Mouse (Mus musculus) right cerebral cortex, postnatal 25 days (tissue): ENCODE measurements around the gene Cep85l.
A peak's percentile ranks its signal among the peaks of the same experiment; 100 is the strongest.

ENCODE experiments used
- DNase-seq: peaks from one replicate; pipeline ENCODE4 v3.0.0; 2022

Gene Cep85l

DNA sequence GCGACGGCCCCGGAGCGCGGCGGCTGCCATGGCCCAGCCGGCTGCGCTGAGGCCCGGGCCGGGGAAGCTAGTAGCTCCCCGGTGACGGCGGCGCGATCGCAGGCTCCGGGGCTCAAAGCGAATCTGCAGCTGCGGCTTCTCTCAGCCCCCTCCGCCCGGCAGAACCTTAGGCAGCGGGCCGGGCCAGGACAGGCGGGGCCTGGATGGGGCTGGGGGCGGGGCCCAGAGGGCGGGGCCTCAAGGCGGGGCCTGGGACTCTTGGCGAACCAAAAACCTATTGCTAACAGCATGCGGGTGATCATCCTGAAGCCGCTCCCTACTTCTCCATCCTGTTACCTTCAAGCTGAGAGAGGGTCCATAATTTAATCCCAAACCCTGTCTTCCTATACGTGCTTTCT, at the start of gene Cep85l:
TSS of gene Cep85l (minus strand) at position 239 of the 398 bp plus-strand sequence.
- DNase-seq: peak; percentile 89

DNA sequence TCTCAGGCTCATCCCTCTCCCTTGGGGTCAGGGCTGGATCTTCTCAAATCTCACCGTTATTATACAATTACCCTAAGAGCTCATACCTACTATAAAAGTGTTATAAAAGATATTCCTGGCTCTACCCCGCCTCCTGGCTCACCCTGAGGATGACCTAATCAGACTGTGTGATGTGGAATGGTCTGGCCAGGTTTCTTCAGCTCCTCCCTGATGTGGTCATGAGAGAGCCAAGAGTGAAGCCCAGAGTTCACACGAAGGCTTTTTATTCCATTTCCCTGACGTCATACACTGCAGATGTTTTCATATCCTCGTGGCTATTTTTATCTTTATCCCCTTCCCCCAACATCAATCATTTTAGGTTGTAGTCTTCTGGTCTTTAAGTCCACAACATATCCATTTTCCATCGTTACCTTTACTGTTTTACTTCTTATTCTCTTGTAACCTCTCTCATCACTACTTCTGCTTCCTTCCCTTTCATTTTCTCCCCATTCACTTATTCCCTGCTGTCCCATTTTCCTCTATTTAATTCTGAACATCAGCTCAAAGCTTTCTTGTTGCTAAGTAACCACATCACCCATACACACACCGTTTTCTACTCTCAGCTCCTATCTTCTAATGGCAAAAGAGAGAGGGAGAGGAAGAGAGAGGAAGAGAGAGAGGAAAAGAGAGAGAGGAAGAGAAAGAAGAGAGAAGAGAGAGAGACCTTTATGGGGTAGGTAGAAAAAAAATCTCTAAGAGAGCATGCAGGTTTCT, 49.1 kb upstream of the Cep85l start:
- no peak for DNase-seq

DNA sequence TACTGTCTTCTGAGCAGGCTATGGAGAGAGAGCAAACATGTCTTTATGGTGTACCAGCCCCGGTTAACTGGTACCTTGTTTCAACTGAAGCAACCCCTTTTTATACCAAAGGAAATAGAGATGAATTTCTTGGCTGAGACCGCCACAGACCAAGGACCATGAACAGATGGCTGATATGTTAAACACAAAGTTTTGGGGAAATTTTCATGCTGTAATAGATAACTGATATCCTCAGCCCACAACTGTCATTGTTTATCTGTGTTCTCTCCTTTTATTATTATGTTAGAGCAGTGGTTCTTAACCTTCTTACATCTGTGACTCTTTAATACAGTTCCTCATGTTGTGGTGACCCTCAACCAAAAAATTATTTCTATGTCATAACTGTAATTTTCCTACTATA, 46.8 kb upstream of the Cep85l start:
- DNase-seq: no peak

DNA sequence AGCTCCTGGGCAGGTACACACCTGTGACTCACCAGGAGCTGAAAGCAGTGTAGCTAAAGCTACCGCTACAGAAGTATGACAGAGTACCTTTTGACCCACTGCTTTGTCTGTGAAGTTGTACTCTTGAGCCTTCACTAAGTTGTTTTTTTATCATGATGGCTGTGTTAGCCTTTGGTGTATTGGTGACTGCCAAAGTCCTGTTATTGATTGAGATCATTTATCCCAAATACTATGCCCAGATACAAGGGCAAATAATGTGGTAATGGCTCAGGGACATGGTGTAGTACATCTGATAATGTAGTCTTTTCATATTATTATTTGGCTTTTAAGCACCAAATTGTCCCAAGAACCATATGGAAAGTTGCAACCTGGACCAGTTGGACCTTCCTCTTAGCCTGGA, 43.3 kb upstream of the Cep85l start:
- no peak for DNase-seq

DNA sequence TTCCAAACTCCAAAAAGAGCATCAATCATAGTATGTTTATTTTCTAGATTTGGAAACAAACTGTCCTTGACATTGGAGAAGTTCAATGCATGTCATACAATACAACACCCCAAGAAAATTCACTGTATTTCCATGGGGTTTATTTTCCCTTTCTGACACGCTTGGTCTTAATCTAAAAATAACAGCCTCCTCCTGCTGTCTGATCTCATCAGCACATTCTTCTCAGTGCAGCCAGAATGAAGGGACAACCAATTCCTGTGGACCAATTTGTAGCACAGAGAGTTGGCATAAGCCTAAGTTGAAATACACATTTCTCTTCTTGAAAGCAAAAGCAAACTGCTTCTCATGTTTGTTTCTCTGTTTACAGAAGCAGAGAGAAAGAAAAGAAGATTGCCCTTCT, 42.5 kb upstream of the Cep85l start:
- DNase-seq: no peak

DNA sequence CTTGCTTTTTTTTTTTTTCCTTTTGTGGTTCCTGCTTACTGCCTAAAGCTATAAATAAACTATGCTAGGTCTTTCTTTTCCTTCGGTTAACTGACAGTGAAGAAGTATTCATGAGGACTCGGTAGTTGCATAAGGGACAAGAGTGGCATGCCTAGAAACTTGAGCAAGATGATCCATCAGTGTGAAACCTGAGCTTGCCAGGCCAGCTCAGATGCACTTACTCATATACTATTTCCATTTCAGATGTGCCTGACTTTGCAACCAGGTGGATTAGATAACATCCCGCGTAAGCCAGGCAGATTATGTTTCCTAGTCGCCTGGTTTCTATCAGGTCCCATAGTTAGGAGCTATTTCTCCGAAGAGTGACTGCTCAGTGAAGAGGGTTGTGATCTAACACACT, 41.9 kb upstream of the Cep85l start:
- DNase-seq: no peak

DNA sequence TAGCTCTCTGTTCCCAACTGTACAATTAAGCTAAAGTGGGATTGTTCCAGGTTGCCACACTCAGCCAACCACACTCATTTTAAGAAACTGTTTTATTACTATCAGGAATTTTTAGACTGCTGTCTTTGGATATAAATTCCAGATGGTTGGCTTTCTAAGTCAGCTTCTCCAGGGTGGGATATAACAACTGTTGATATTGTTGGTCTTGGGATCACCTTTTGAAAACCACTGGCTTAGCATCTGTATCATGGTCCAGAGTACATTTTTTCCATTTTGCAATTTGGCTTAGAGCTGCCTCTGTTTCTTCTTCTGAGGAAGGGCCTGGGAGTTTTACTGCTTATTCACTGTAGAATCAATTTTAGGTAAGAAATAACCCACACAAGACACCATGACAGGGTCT, 40.3 kb upstream of the Cep85l start:
- DNase-seq: no peak

DNA sequence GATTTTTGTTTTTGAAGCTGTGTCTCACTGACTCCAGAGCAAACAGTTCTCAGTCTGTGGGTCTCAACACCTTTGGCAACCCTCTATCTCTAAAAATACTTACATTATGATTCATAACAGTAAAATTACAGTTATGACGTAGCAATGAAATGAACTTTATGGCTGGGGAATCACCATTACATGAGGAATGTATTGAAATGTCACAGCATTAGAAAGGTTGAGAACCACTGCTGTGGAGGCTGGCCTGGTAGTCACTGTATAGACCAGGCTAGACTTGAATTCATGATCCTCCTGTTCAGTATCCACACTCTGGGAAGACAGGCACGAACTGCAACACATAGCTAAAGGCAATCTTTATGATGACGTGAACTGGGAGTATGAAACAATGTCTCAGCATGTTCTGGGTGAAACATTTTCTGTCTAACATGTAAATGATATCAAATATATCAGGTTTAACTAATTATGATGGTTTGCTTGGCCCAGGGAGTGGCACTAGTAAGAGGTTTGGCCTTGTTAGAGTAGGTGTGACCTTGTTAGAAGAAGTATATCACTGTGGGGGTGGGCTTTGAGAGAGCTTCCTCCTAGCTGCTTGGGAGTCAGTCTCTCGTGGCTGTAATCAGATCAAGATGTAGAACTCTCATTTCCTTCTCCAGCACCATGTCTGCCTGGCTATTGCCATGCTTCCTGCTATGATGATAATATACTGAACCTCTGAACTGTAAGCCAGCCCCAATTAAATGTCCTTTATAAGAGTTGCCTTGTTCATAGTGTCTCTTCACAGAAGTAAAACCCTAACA, 39.6 kb upstream of the Cep85l start:
- no peak for DNase-seq

DNA sequence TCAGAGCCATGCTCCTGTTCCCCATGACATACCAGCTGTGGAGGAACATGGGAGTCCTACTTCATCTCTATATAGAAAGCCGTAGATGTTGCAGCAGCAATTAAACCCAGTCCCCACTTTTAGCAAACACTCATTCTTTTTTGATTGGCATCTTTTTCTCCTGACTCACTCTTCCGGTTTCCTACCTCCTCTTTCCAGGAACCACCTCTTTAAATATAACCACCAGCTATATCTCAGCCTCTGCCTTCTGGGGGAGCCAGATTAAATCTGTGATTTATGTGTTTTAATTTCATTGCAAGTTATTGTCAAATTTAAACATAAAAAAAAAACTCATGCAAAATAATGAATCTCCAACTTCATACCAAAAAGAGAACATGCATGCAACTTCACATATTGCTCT, 37.3 kb upstream of the Cep85l start:
- DNase-seq: no peak

DNA sequence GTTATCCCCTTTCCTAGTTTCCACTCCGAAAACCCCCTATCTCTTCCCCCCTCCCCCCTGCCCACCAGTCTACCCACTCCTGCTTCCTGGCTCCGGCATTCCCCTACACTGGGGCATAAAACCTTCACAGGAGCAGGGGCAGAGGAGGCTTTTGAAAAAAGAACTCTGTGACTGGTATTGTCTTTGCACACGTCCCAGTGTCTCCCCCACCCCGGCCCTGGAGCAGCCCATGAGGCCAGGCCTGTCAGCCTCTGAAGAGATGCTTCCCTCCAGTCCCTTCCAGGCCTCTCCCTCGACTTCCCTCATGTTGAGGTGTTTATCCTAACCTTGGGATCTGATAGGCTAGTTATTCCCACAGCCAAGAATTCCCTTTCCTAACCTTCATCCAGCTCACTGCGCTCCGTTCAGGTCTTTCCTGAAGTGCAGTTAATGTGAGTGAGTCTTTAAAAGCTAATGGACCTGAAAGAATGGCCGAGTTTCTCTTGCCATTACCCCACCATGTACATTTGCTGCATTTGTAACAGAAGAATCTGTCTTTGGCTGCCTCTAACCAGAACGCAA, 36.5 kb upstream of the Cep85l start:
- no peak for DNase-seq

DNA sequence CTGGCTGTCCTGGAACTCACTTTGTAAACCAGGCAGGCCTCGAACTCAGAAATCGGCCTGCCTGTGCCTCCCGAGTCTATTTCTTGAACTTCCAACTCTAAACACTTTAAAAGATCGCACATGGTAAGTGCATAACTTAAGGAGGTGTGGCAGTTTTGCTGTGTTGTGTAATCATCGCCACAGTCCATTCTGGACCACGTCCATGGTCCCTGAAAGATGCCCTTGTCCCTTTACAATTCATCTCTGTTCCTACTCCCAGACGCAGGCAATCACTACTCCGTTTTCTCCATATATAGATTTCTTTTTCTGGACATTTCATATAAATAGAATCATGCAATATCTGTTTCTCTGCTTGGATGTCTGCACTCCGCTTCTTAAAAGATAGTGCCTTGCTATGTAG, 35.5 kb upstream of the Cep85l start:
- no peak for DNase-seq

DNA sequence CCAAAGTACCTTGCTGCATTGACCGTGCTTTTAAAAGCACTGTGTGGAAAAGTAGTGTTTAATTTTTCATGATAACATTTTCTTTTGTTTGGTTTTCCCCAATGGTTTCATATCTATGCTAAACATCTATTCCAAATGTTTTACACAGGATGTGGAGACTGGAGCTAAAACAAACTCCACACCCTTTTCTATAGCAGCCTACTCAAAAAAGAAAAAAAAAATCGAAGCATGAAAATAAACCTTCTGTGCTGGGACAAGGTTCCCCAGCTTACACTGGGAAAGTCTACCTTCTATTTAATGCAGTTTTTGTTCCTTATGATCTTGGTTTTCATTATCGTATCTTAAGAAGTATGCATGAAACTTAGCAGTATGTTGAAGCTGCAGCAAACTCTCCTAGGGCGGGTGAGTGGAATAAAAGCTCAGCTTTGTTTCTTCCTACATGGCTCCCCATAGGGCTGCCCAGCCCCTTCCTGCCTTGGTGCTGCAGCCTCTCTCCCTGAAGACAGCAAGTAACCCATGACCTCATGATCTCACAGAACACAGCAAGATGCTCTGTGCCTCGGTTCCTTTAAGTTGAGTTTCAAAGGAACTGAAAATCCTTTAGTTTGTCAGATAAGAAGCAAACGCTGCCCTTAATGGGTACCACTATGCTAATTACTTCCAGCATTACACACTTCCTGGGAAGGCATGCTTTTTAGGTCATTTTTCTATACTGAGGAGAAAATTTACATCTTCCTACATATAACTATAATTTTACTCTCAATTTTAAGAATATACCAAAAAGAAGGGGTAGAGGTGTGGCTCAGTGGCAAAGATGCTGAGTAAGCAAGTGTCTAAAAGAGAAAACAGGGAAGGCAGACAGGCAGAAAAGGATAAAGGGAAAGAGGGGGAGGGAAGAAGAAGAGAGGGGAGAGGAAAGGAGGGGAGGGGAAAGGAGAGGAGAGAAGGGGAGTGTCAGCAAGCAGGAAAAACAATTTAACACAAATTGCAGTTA, 34.6 kb upstream of the Cep85l start:
- no peak for DNase-seq

DNA sequence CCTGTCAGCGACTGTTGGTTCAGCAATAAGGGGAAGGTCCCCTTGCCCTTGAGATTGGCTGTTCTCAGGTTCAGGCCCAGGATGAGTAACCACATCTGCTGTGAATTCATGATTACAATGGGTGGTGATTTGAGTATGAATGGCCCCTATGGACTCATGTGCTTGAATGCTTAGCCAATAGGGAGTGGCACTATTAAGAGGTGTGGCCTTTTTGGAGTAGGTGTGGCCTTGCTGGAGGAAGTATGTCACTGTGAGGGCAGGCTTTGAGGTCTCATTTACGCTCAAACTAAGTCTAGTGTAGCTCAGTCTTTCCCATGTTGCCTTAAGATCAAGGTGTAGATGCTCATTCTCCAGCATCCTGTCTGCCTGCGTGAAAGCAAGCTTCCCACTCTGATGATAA, 33.2 kb upstream of the Cep85l start:
- no peak for DNase-seq

DNA sequence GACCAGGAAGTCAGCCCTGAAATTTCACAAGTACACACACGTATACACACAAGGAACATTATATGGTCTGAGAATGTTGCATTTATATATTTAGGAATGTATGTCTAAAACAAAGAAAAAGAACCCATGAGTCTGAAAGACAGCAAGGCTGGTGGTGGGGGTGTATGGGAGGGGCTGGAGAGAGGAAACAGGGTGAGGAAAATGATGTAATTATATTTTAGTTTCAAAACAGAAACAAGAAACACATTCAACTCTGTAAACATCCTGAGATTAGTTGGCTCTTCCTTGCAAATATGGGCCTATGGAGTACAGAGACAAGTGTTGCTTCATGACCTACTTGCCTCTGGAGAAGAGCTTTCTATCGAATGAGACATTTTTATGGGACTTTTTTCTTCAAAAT, 32.4 kb upstream of the Cep85l start:
- no peak for DNase-seq

DNA sequence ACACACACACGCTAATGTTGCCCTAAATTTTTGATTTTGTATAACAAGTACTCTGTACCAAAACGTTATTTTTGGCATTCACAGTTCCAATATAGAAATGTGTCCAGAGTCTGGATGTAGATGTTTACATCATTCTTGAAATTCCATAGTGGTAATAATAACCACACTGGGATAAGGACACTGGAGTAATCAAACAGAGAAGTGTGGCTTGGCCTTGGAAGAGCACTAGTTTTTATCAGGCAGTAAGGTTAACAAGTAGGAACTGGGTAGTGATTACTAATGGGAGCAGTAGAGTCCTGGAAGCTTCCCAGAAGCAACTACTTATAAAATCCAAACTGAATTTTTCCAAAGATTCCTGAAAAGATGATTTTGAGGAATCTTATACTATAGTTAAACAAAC, 31.1 kb upstream of the Cep85l start:
- no peak for DNase-seq

DNA sequence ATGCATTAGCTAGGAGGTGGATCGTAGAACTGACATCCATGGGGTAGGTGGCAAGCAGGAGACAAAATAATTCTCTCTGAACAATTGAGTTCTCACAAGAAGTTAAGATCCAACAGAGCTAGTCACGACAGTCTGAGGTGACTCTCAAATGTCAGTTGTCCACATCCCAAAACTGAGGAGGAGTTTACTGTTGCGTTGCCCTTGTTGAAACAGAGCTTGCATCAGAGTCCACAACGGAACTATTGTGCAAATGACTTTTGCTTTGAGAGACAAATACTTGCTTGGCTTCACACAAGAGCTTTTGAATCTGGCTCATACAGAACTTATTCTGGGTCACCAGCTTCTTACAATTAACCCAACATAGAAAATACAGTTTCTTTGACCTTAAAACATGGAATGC, 27.7 kb upstream of the Cep85l start:
- DNase-seq: no peak

DNA sequence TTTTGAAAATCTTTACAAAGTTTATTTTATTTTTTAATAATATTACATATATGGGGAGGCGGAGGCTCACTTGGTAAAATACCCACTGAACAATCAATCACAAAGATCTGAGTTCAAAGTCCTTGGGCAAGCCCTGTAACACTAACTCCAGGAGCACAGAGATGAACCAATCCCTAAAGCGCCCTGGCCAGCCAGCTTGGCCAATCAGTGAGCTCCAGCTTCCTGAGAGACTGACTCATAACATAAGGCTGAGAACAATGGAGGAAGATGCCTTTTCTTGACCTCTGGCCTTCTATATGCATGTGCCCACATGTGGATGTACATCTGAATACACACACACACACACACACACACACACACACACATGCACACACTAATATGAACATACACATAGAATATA, 27.1 kb upstream of the Cep85l start:
- no peak for DNase-seq

DNA sequence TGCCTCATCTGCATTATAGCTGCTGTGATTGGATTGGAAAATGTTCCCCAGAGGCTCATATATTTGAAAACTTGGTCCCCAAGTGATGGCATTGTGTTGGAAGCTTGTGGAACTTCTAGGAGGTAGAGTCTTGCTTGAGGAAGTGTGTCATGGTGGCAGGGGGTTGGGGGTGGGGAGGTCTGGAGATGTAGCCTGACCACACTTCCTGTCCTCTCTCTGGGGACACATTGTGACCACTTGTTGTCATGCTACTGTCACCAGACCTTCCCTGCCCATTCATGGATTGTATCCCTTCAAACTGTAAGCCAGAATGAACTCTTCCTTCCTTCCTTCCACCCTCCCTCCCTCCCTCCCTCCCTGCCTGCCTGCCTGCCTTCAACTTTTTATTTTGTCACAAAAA, 22.5 kb upstream of the Cep85l start:
- DNase-seq: no peak

DNA sequence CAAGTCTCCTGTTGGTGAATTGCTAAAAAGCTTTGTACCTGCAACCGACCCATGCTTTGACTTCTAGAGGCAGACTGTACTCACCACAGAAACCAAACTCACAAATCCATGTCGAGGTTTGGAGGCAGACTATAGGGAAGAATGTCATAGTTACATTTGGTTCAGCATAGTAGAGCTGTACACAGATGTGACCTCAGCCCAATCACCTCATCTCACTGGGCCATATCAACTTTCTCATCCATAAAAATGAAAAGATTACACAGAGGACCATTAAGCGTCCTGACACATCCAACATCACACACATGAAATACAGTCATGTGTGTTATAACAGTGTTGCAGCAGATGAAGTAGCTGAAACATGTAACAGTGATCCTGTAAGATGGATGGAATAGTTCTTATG, 19.3 kb upstream of the Cep85l start:
- DNase-seq: no peak

DNA sequence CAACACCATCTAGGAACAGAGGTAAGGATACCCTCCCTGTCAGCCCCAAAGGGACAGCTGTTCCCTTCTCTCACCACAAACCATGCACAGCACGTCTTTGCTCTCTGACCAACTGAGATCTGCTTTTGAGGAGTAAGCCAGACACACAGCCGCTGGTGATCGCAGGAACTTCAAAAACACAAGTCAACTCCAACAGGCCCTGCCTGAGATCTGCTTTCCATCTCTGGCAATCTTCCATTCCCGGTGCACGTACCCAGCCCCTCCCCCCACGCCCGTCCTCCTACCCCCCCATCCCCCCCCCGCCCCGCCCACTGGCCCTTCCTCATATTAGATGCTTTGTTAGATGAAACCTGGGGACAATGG, 18.8 kb upstream of the Cep85l start:
- DNase-seq: no peak

DNA sequence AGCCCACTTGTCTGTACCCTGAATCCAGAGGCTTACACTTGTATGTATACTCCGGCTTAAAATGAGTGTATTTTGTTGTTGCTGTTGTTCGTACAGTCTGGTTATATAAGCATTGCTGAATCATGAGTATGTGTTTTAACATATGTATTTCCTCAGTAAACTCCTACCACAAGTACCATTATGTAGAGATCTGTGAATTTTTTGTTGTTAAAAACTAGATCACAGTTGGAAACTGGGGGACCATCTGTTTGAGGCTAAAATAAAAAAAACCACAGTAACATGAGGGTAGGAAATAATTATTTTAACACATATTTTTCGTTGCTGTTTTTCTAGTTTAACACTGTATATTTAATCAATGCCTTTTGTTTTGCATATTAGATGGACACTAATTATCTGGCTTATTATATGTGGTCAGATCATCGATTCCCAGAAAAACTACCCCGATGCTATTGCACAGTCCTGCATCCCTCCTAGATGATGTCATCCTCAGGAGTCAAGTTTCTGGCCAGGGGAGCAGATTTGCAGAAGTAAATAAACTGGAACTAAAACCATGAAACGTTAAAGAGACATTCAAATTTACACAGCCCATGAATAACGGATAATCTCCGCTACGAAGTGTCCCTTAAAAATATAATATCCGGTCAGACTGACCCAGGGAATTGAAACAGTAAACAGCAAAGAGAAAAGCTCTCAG, 18.2 kb upstream of the Cep85l start:
- DNase-seq: no peak

DNA sequence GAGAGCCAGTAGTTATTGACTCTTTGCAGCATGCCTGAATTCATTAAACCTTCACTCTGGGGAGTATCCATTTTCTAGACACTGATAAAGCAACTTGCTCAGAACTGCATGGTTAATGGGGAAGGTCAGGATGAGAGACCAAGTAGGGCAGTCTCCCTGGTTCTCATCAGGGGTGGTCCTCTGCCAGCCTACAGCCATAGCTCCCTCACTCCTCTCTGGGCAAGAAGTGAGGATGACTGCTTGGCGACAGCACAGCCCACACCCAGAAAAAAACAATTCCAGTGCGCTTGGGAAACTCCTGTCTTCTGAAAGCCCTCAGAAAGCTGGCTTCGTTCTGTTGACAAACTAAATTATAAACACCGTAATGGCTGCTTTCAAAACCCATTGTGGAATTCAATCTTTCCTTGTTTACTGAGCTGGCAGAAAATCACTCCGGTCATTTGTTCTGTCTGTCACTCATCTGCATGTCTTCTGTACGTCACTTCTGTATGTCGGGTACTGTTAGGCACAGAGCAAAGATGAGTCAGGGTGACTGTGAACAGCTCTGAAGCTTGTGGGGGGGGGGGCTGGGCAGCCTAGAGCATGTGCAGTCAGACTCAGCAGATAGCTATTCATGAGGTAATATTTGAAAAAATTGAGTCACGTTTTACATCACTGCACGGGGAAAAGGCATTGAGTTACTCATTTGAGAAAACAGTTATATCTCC, 15.3 kb upstream of the Cep85l start:
- no peak for DNase-seq
